Mouse (Mus musculus): Measurements from ENCODE around the gene Rhoc.

DNA sequence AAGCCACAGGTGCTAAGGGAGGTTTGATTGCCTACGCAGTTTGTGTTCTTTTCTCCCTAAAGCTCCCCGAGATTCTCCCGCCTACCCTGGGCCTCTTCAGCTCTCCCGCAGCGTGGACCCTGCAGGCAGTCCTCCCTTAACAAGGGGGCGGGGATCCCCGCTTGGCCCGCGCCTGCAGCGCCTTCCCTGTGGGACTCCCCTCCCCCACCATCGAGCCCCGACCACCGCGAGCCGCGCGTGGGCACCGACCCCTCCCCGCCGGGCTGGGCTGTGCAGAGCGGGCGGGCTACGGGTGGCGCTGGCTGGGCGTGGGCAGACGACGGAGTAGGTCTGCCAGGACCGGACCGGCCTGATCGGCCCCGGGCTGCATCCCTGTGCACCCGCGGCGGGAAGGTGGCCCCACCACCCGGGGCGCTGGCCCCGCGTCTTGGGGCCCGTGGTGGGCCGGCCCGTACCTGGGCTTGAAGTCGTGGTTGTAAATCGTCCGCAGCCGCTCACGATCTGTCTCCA lies 29.4 kb downstream of the Rhoc start:
- TF ChIP-seq CTCF (conservative IDR thresholded peaks at IDR 0.05 in 1 of 2, IDR thresholded peaks at IDR 0.05 in 1 of 2; ENCODE audit: low read depth in 2 of 2, low read length in 2 of 2), result no peak
- no peak; the same call in 1 of the 2 replicates for TF ChIP-seq HCFC1 (IDR thresholded peaks at IDR 0.05; ENCODE audit: low read depth, low read length)
- TF ChIP-seq TBP (conservative IDR thresholded peaks at IDR 0.05; ENCODE audit: low read depth, low read length), result no peak
- TF ChIP-seq MAX (IDR thresholded peaks at IDR 0.05; ENCODE audit: low read length), result no peak

Data from CH12.LX (cell line).